Mouse (Mus musculus): ENCODE results near the gene Amigo3.

DNA sequence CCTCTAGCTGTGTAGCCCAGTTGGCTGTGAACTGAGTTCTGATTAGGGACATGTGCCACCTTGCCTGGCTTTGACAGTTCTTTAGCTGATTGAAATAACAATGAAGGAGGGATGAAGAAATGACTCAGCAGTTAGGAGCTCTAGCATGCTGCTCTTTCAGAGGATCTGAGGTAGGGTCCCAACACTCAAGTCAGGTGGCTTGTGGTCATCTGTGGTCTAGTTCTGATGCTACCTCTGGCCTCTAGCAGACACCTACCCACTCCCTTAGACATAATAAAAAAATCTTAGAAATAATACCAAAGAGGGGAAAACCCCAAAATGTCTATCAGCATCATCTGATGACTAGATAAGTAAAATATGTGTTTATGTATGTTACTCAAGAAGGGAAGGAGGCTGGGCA is 42.6 kb upstream of the Amigo3 start:
- no peak for TF ChIP-seq EP300 (IDR thresholded peaks at IDR 0.05; ENCODE audit: low read depth)
- TF ChIP-seq CTCF (IDR thresholded peaks at IDR 0.05; ENCODE audit: low read depth), result no peak
